Mouse (Mus musculus) embryonic facial prominence, embryonic 14.5 days (tissue): ENCODE results near the gene Apbb2. TPM values are rescaled to one million over a fixed set of nuclear protein-coding genes. Genes with fewer than 3 reads are reported as not detected.

Experiments used
- ATAC-seq: fragments of 200-750 bp; cut with Nextera tagmentation; 2 replicates; pipeline ENCODE4 v1.8.0; 2017; ENCODE audit warnings: low read depth, moderate number of reproducible peaks, moderate TSS enrichment
- DNase-seq: peaks from one replicate; pipeline ENCODE4 v3.0.0-alpha.2; 2015; ENCODE audit warnings: low spot score
- H3K27ac ChIP-seq: fragments of 300-500 bp; sonication (generic); replicated peaks from 2 replicates; pipeline ENCODE4 v1.5.1; 2014; ENCODE audit warnings: low read depth, mild to moderate bottlenecking, low read length, moderate library complexity
- H3K27me3 ChIP-seq: fragments of 300-500 bp; sonication (generic); replicated peaks from 2 replicates; pipeline ENCODE4 v1.6.1; 2014; ENCODE audit warnings: low read length; ENCODE audit not compliant: control insufficient read depth, insufficient read depth
- H3K36me3 ChIP-seq: fragments of 300-500 bp; sonication (generic); 2 replicates; pipeline ENCODE4 v1.6.1; 2014; ENCODE audit warnings: low read length, mixed read lengths; ENCODE audit not compliant: control insufficient read depth, insufficient read depth
- H3K4me1 ChIP-seq: fragments of 300-500 bp; sonication (generic); 2 replicates; pipeline ENCODE4 v1.6.1; 2014; ENCODE audit warnings: antibody characterized with exemption, low read length; ENCODE audit not compliant: control insufficient read depth, insufficient read depth
- H3K4me2 ChIP-seq: fragments of 300-500 bp; sonication (generic); 2 replicates; pipeline ENCODE4 v1.6.1; 2014; ENCODE audit warnings: low read depth, mild to moderate bottlenecking, low read length, moderate library complexity, mixed read lengths
- H3K4me3 ChIP-seq: fragments of 300-500 bp; sonication (generic); 2 replicates; pipeline ENCODE4 v1.5.1; 2014; ENCODE audit warnings: low read depth, mild to moderate bottlenecking, low read length
- H3K9ac ChIP-seq: fragments of 300-500 bp; sonication (generic); 2 replicates; pipeline ENCODE4 v1.6.1; 2014; ENCODE audit warnings: low read depth, mild to moderate bottlenecking, low read length, moderate library complexity, mixed read lengths
- H3K9me3 ChIP-seq: fragments of 300-500 bp; sonication (generic); 2 replicates; pipeline ENCODE4 v1.6.1; 2016; ENCODE audit warnings: low read length; ENCODE audit not compliant: control insufficient read depth
- WGBS: fragments of 180-500 bp; shearing (Covaris S2); extraction: QIAGEN DNeasy Blood & Tissue Kit; methylation state at CpG from one replicate; pipeline ENCODE4 v1.1.7; 2014; 5-methylcytosine and 5-hydroxymethylcytosine counted together
- polyA plus RNA-seq: library from polyadenylated mRNA; unstranded; fragments of >200 nt; fragmentation: Nextera tagmentation; extraction: Ambion mirVana; gene quantifications from 2 replicates; pipeline ENCODE4 v1.2.1, GENCODE M21; 2014

The Apbb2 gene
- polyA plus RNA-seq, 1 experiment from 2014 or later, result 39.8 TPM

DNA sequence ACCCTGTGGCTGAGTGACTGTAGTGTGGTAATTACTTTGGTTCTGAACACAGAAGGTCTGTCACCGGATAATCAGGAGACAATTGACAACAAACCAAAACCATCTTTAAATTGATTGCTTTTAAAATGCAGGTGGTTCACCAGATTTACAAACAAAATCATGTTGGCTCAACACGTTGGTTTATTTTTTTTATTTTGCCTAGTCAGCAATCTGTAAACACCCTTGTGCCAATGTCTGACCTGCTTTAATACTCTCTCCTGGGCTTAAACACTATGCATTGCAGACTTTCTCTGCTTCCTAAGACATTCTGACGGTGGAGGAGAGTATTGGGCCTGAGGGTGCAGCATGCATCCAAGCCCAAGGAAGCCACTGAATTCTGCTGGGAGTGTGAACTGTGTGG lies 22.3 kb downstream of the Apbb2 start:
- Histone ChIP-seq H3K27me3 (no peaks in the 10 kb centered on the region), H3K4me2 (no peak overlapping the region), H3K9me3 (no peaks in the 10 kb centered on the region), H3K9ac (no peak overlapping the region), H3K36me3 (no peaks in the 10 kb centered on the region), H3K4me1 (0 out of 2 replicates have a peak, but pooled peaks cover 8% of the 10 kb centered on the region), H3K27ac (no peak overlapping the region), H3K4me3 (no peak overlapping the region)
- ATAC-seq (no peak), DNase-seq (no peak)
- WGBS, result 40% methylated on average over 3 of the region's 3 CpGs

DNA sequence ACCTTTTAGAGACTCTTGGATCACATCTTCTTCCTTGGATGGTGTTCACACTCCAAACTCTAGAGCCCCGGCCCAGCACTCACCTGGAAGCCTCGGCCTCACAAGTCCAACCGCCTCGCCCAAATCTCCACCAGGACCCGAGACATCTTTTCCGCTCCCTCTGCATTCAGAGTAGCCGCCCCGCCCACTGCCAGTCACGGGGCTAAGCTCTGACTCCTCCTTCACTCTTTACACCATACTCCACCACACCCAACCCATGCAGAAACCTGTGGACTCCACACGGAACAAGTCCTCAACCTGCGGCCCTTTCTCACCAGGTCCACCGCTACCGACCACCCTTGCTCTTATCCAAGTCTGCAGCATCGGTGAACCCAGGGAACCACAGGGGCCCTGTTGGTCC lies 23.7 kb downstream of the Apbb2 start:
- H3K4me3 ChIP-seq, result no peak overlapping the region
- H3K9ac ChIP-seq, result no peak overlapping the region
- H3K27ac ChIP-seq, result no peak overlapping the region
- H3K27me3 ChIP-seq, result no peaks in the 10 kb centered on the region
- H3K9me3 ChIP-seq, result no peaks in the 10 kb centered on the region
- DNase-seq (no peak), ATAC-seq (no peak)
- H3K4me2 ChIP-seq, result no peak overlapping the region
- H3K4me1 ChIP-seq, result 0 out of 2 replicates have a peak, but pooled peaks cover 8% of the 10 kb centered on the region
- no peaks in the 10 kb centered on the region for H3K36me3 ChIP-seq
- 81% methylated on average over 14 of the region's 14 CpGs for WGBS

DNA sequence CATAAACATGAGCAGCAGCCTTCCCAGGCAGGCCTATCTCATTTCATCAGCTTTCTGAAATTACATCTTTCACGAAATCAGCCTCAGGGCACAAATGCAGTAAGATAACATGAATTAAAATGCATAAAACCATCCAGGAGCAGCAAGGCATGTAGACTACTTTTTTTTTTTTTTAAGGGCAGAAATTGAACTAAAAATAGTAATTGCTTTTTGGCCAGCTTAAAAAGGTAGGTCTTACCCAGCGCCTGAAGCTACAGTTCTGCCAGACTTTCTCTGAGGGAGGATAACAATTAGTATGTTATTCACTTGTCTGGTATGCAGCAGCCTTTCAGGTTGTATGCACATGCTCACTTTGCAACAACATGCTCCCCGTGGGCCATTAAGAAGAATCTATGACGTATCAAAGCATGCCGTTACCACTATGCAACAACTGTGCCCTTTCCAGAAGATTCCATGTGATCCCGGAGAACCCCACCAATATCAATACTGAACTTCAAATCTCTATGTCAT lies 32.3 kb downstream of the Apbb2 start:
- DNase-seq, result peak; percentile 63
- peak; percentile 39; the same call in 1 of the 2 replicates for ATAC-seq
- H3K36me3 ChIP-seq, result no peaks in the 10 kb centered on the region
- H3K4me1 ChIP-seq, result peaks cover 21% of the 10 kb centered on the region
- no peak overlapping the region; the same call in 1 of the 2 replicates for H3K27ac ChIP-seq
- no peak overlapping the region for H3K4me2 ChIP-seq
- no peak overlapping the region for H3K9ac ChIP-seq
- H3K9me3 ChIP-seq, result 0 out of 2 replicates have a peak, but pooled peaks cover 9% of the 10 kb centered on the region
- 48% methylated on average over 6 of the region's 6 CpGs for WGBS
- H3K4me3 ChIP-seq, result no peak overlapping the region
- H3K27me3 ChIP-seq, result no peaks in the 10 kb centered on the region

DNA sequence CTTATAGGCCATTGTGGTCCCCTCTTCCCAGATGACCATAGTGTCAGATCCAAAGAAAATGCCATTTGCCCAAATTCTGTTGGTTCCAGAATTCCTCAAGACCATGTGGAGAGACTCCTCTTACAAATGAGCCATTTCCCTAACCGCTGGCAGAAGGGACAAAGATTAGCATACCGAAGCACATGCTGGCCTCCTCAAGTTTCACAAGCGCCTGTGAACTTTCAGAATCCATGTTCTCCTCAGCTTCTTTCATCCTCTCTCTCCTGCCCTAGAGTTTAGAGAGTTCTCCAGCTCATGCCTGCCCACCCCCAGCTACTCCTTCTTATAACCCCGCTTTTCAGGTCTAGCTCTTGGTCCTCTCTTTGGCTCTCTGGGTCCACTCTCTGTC lies 35.6 kb downstream of the Apbb2 start:
- WGBS, result 32% methylated on average over 4 of the region's 4 CpGs
- Histone ChIP-seq H3K36me3 (no peaks in the 10 kb centered on the region), H3K4me2 (no peak overlapping the region), H3K9ac (no peak overlapping the region), H3K4me1 (peaks cover 29% of the 10 kb centered on the region), H3K27me3 (no peaks in the 10 kb centered on the region), H3K9me3 (0 out of 2 replicates have a peak, but pooled peaks cover 5% of the 10 kb centered on the region), H3K27ac (peak overlapping the region; percentile 46), H3K4me3 (no peak overlapping the region)
- DNase-seq (peak; percentile 70), ATAC-seq (peak; percentile 45; the same call in 1 of the 2 replicates)

DNA sequence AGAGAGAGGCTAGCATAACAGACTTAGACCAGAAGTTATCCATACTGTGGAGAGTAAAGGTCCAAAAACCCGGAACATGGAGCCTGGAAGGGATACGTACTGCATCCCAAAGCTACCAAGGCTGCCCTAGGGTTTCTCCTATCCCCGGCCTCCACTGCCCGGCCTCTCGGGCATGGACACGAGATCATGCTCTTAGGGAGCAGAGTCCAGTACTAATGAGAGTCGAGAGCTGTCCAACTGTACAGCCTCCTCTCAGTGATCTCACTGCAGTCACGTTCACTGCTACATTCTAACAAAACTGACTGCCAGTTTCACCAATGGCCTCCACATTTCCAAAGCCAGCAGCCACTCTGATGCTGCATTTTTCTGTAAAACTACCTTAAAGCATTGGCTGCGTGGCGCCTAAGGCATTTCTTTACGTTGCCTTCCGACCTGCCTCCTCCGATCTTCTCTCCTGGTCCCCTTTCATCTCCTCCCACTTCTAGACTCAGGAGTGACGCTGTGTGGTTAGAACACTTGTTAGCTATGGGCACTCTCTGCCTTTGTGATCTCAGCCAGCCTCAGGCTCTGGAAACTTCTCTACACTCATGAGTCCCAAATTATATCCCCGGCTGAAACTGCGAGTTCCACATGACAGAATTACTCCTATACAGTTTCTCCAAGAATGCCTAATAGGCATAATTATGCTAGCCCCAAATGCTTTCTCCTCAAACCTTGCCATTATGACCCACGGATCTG lies 36.1 kb downstream of the Apbb2 start:
- H3K9ac ChIP-seq, result no peak overlapping the region
- no peaks in the 10 kb centered on the region for H3K27me3 ChIP-seq
- no peaks in the 10 kb centered on the region for H3K9me3 ChIP-seq
- whole genome bisulfite sequencing, result 67% methylated on average over 17 of the region's 17 CpGs
- H3K4me2 ChIP-seq, result no peak overlapping the region
- no peak overlapping the region for H3K4me3 ChIP-seq
- peaks cover 29% of the 10 kb centered on the region for H3K4me1 ChIP-seq
- DNase-seq (peak; percentile 56), ATAC-seq (peak; percentile 26; the same call in 1 of the 2 replicates)
- no peaks in the 10 kb centered on the region for H3K36me3 ChIP-seq
- peak overlapping the region; percentile 46; the same call in 1 of the 2 replicates for H3K27ac ChIP-seq

DNA sequence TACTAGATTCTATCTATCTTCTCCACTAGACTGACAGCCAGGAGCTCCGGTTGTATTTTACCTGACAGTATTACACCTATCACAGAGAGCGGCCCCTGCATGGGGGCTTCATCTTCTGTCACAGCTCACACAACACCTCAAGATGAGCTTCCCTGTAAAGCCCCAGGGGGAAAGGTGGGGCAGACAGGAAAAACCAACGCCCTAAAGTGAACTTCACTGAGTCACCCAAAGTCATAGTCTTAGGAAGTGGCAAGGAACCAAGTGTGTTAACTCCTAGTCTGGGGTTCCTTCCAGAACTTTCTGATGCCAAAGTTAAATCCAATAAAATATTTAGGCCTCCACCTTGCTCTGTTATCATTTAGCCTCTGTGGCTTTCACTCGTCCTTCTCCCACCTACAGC lies 39.5 kb downstream of the Apbb2 start:
- WGBS, result 59% methylated on average over 4 of the region's 4 CpGs
- DNase-seq (no peak), ATAC-seq (no peak)
- Histone ChIP-seq H3K4me1 (peaks cover 32% of the 10 kb centered on the region), H3K9me3 (no peaks in the 10 kb centered on the region), H3K9ac (no peak overlapping the region), H3K4me3 (no peak overlapping the region), H3K36me3 (no peaks in the 10 kb centered on the region), H3K27ac (no peak overlapping the region), H3K27me3 (no peaks in the 10 kb centered on the region), H3K4me2 (no peak overlapping the region)

DNA sequence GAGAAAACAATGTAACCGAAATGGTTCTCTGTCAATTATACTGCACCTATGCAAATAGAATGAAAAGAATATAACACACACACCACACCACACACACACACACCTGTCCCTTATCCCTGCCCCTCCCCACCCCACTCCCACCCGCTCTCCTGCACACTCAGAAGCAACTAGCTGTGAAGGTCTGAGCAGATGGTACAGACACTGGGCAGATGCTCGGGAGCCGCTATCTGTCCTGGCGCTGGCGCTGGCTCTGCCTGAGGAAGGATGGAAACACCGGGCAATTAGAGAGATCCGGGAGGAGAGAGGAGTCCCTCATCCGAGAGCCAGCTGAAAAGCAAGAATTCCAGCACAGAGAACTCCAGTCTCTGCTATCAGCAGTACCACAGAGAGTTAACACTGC lies 42.3 kb downstream of the Apbb2 start:
- Histone ChIP-seq H3K9me3 (no peaks in the 10 kb centered on the region), H3K9ac (no peak overlapping the region), H3K27ac (no peak overlapping the region), H3K4me2 (no peak overlapping the region), H3K4me1 (peaks cover 14% of the 10 kb centered on the region), H3K4me3 (no peak overlapping the region), H3K36me3 (no peaks in the 10 kb centered on the region), H3K27me3 (no peaks in the 10 kb centered on the region)
- ATAC-seq (no peak), DNase-seq (no peak)
- WGBS, result 57% methylated on average over 9 of the region's 9 CpGs

DNA sequence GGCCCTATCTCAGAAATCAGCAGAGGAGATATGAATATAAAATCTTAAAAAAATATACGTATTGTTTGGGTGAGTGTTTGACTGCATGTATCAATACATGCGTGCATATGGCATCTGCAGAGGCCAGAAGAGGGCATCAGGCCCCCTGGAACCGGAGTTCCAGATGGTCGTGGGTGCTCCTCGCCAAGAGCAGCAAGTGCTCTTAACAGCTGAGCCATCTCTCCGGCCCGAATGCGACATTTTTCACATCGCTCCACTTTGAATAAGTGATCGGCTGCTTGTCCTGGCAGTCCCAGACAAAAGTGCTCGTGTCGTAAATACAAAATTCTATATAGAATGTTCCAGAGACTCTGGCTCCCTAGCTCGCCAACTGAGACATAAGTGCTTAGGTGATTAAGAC lies 43.4 kb downstream of the Apbb2 start:
- H3K27ac ChIP-seq, result no peak overlapping the region
- H3K9me3 ChIP-seq, result no peaks in the 10 kb centered on the region
- no peaks in the 10 kb centered on the region for H3K27me3 ChIP-seq
- no peaks in the 10 kb centered on the region for H3K36me3 ChIP-seq
- DNase-seq, result no peak
- ATAC-seq, result no peak
- no peak overlapping the region for H3K4me3 ChIP-seq
- H3K4me1 ChIP-seq, result peaks cover 14% of the 10 kb centered on the region
- no peak overlapping the region for H3K9ac ChIP-seq
- WGBS, result 80% methylated on average over 13 of the region's 13 CpGs
- no peak overlapping the region for H3K4me2 ChIP-seq

DNA sequence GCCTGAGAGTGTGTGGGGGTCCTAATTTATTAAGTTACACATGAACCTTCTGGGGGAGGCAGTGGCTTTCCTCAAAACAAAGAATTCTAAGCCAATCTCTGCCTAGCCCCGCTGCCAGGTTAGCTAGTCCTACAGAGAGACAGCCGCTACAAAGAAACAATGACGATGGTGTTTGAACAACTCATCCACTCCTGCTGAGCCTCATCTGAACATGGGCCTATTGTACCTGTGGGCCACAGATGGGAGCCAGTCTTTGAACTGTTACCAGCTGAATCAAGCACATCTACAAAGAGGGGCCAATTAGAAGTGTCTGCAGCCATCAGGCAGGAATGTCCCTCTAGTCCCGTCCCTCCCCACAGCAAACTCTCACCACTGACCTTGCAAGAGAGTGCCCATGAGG lies 45.3 kb downstream of the Apbb2 start:
- Histone ChIP-seq H3K9ac (no peak overlapping the region), H3K27me3 (no peaks in the 10 kb centered on the region), H3K4me2 (no peak overlapping the region), H3K36me3 (no peaks in the 10 kb centered on the region), H3K4me1 (peaks cover 6% of the 10 kb centered on the region), H3K9me3 (no peaks in the 10 kb centered on the region), H3K27ac (no peak overlapping the region), H3K4me3 (no peak overlapping the region)
- DNase-seq (no peak), ATAC-seq (no peak)
- WGBS, result 43% methylated on average over 4 of the region's 4 CpGs
